Mouse (Mus musculus) ovary, postnatal 36 days (tissue): ENCODE data around the gene Cpsf6.

Experiments used
- DNase-seq: peaks from one replicate; pipeline ENCODE4 v3.0.0; 2022; ENCODE audit warnings: low spot score, mixed read lengths

Cpsf6 gene

DNA sequence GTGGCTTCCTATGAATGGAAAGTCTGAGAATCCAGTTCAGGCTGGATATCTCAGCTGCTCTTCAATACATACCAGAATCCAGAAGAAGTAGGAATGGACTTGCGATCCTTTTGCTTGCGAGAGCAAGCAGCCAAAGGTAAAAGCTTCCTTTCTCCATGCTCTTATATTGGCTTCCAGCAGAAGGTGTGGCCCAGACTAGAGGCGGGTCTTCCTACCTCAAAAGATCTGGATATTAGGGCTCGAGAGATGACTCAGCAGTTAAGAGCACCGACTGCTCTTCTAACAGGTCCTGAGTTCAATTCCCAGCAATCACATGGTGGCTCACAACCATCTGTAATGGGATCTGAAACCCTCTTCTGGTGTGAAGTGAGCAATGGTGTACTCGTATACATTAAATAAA is at the start of gene Cpsf6:
TSS of gene Cpsf6 (minus strand) at position 108 of the 400 bp plus-strand sequence.
- no peak for DNase-seq

DNA sequence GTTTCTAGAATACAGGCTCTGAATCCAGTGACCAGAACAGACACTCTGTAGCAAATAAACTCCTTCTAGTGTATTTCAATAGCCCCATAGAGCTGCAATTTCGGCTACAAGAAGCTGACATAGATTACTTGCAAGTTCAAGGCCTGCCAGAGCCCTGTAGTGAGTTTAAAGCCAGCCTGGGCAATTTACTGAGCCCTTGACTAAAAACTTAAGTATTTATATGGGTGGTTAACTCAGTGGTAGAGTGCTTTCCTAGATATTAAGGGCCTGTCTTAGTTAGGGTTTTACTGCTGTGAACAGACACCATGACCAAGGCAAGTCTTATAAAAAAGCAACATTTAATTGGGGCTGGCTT is 46.8 kb upstream of the Cpsf6 start:
- no peak for DNase-seq

DNA sequence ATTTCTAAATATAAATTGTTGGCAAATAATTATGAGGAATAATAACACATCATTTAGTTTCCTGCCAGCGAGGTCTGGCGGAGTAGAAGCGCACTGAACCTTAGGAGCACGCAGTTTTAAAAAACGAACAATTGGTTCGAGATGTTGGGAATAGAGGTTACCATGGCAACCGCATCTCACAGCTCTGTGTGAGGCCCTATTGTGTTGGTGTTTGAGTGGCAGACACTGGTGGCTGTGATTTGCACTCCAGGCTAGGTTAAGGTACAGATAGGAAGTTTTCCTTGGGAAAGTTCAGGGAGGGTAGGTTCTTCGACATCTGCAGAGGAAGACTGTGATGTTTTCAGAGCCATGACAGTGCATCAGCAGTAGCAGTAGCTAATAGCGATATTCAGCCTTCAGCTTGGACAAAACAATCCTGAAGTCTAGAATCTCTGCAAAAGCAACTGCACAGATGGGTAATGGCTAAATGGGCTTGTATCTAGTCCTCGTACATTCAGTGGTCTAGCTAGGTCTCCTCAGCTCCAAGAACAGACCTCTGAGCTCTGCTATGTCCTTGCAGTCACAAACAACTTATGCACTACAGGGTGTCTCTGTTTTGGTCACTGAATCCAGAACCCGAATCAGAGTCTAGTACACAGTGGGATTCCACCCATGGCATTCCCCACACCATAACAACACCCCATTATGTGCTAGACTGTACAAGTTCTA is 46.2 kb upstream of the Cpsf6 start:
- no peak for DNase-seq

DNA sequence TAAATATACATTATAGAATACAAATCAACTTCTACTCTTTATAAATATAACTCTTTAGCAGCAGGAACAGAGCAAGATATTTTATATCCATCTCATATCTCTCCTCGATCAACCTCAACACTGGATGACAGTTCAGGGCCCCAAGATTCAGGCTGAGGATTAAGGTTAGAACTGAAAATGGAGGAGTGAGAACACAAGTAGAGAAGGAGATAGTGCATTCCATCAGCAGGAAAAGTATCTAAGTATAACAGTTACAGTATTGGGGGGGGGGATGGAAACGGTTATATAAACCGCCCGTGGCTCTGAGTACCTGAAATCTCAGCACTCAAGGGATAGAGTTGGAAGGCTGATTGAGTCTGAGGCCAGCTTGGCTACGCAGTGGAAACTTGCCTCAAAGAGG is 45.2 kb upstream of the Cpsf6 start:
- DNase-seq = no peak

DNA sequence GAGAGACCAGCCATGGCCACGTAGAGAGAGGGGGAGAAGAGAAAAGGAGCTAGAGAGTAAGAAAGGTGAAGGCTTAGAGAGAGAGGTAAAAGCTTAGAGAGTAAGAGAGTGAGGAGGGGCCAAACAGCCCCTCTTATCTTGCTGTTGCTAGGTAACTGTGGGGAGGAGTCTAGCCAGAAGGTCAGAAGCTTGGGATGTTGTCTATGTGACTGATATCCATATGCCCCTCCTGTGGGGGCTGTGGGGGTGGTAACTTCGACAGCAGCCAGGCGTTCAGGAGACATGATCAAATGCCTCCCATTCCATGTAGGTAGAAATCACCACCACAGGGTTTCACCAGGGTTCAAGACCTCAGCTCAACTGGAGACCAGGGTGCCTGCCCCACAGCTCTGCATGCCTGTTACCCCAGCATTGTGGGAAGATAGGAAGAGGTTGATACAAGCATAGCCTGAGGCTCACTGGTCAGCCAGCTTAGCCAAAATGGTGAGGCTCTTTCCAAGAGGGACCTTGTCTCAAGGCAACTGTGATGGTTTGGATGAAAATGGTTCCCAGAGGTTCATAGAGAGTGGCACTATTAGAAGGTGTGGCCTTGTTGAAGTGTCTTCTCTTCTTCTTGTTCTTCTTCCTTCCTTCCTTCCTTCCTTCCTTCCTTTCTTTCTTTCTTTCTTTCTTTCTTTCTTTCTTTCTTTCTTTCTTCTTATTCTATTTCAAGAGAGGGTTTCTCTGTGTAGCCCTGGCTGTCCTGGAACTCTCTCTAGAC is 44.5 kb upstream of the Cpsf6 start:
- DNase-seq = no peak

DNA sequence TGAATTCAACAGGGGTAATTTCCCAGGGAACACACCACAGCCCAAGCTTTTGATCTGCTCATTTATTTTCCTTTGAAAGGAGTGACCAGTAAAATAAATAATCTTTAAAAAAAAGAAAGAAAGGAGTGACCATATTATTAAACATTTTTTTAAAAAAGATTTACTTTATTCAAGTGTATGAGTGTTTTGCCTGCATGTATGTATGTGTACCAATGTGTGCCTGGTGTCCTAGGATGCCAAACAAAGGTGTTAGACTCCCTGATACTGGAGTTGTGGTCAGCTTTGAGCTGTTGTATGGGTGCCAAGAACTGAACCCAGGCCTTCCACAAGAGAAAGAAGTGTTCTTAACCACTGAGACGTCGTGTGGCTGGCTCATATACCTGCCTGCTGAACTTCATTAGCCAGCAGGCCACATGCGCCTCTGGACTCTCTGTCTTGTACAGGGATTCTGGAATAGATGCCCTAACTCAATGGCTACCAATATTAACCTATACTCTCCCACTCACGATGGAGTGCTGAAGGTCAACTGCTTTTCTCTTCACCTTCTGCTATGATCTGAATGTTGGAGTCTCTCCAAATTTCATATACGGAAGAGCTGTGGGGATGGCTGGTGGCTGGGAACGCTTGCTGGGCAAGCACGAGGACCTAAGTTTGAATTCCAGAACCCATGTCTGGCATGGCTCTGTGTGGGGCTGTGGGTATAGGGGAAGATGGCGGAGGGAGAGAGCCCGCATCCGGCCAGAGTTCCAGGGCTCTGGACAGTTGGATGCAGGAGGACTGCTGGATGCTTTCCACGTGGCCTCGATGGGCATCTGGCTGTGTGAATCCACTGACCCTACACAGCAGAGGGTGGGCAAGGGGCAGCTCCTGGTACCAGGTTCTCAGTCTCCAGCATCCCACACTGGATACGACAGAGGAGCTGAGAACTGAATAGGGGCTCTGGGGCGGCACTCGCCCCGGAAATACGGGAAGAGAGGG is 43.5 kb upstream of the Cpsf6 start:
- no peak for DNase-seq

DNA sequence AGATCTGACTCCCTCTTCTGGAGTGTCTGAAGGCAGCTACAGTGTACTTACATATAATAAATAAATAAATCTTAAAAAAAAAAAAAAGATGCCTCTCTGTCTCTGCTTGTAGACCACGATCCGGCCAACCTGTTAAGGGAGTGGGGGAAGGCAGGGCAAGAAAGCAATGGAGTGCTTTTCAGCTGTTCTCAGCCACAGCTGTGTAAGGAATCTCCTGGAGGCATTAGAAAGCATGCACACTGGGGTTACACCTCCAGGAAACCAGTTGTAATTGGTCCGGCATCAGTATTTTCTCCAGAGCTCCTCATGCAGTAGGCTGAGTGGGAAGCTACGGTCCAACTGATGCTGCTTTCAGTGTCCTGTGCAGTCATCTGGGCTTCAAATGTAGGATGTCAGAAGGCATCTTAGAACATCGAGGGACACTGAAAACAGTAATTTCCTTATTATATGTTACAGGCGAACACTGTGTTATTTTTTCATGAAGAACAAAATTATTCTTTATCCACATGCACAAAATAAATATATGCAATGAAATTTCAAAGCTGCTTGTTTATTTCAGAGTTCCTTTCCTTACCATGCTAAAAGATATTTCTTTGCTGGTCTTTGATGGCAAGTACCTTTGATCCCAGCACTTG is 42.5 kb upstream of the Cpsf6 start:
- no peak for DNase-seq

DNA sequence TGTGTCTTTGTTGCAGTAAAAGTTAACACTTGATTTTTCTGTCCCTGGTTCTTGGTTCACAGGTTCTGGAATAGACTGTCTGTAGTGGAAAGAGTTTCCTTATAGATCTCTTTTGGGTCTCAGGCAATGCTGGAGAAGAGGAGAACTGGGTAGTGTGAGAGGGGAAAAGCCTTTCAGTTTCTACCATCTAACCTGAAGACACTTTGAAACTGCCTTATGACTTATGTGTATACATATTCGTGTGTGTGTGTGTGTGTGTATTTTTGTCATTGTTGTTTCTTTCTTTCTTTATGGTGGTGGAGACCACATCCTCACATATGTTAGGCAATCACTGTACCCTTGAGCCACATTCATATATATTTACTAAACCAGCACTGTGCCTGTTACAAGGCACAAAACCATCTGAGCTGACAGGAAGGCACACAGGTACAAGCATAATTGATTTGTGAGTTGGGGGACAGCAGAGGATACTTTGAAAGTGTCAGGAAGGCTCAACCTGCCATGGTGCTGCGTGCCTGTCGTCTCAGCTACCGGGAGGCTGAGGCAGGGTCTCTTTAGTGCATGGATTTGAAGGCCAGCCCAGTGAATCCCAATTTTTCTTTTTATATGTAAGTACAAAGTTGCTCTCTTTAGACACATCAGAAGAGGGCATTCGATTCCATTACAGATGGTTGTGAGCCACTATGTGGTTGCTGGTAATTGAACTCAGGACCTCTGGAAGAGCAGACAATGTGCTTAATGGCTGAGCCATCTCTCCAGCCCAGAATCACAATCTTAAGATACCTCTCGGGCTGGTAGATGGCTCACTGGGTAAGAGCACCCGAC is 41.7 kb upstream of the Cpsf6 start:
- DNase-seq = no peak

DNA sequence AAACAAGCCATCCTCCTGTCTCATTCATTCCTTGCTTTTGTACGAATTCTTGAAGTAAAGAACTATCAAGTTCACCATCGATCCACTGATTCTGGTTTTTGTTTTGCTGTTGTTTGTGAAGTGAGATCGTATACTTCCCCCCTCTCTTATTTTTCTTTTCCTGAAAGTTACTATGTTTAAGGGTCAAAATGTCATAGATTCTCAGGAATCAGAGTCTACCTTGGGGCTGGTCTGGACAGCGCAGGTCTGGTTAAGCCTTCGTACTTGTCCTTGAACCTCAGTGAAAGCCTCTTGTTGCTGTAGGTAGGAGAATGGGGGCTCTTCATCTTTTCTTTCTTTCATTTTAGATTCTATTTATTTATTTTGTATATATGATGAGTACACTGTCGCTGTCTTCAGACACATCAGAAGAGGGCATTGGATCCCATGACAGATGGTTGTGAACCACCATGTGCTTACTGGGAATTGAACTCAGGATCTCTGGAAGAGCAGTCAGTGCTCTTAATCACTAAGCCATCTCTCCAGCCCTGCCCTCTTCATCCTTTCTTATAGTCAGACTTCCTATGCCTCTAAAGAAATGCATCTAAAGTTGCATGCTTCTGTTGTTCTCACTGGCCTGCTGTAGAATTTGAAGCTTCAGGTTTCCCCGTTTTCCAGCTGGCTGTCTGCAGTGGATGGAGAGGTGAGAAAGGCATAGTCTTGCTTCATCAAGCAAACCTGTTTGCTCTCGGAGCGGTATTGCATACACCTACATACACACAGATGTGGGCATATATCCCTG is 40.9 kb upstream of the Cpsf6 start:
- DNase-seq = no peak

DNA sequence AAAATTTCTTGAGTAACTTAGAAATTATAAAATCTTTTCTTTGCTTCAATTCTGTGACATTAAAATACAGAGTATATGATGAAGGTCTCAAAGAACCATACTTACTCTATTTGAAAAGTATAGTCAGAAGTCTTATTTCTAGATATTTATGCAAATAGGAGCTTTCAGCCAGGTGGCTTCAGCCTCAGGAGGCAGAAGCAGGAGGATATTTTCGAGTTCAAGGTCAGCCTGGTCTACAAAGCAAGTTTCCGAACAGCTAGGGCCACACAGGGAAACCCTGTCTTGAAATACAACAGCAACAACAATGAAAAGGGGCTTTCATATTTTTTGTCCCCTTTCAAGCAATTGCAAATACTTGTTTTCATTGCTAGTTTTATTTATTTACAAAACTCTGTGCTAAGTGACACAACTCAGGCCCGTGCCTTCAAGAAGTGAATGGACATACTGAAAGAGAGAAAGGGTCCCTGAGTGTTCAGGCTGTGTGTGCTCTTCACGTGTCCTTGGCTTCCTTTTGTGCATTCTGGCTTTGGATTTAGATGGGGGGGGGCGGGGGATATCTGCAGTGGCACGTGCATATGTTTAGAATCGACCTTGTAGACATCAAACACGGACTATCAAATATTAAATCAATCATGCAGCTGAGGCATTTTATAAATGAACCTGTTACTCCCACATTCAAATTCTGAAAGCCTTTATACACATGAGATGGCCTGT is 39.9 kb upstream of the Cpsf6 start:
- DNase-seq = no peak

DNA sequence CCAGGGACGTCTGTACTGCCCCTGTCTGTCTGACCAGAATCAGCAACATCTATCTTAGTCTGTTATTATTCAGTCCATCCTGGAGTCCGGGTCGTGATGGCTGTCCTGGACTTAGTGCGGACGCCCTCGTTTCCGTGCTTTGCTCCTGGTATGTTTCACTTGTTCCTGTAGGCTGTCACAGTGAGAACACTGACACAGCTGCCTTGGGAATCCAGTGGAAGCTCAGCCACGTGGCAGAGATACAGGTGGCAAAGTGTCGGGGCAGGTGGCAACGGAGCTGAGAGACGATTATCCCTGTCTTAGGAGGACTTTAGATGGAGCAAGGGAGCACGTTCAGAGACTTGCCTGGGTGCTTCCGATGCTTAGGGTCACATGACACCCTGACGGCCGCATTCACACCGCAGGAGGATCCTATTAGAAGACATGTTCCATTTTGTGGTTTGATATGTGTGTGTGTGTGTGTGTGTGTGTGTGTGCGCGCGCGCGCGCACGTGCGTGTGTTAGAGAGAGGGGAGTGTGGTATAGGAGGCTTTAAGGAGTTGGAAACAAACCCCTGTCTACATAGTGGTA is 38.9 kb upstream of the Cpsf6 start:
- no peak for DNase-seq

DNA sequence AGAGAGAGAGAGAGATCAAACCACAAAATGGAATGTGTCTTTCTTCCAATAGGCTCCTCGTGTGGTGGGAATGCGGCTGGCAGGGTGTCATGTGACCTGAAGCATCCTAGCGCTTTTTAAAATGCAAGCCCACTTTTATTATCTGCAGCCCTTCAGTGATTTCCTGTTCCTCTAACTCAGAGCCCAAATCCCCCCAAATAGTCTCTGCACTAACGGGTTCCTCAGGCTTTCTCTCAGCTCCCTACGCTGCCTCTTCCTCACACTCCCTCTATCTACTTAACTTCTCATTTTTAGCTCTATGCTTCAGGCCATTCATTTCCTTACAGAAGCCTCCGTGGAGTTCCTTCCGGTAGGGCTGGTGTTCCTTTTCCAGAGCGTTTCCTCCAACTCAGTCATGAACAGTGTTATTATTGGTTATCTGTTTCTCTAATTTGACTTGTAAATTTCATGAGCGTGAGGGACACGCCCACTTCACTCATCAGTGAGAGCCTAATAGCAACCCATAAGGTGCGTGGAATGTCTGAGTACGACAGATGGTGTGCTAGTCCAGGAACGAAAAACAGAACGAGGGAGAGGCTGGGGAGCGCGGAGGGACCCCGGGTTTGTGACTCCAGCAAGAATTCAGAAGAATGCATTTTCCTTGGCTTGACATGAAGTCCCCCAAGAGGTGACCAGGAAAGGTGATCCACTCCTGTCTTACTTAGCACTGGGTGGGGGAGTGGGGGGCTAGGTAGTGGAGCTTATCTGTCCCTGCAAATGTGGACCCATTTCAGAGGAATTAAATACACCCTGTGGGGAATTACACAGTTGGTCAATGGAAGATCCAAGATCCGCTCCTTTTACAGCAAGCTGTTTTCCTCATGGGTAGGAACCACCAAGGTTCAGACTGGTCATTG is 38.2 kb upstream of the Cpsf6 start:
- DNase-seq = no peak

DNA sequence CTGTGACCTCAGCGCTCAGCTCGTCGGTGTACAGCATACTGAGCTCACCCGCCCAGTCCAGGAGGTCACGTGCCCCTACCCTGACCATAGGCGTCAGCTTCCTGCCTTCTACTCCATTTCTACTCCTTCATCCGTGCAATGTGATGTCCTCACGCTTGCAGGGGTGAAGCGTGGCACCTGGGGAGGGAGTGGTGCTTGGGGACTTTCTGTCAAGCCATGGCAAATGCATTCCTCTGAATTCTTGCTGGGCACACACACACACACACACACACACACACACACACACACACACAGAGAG is 37.6 kb upstream of the Cpsf6 start:
- no peak for DNase-seq

DNA sequence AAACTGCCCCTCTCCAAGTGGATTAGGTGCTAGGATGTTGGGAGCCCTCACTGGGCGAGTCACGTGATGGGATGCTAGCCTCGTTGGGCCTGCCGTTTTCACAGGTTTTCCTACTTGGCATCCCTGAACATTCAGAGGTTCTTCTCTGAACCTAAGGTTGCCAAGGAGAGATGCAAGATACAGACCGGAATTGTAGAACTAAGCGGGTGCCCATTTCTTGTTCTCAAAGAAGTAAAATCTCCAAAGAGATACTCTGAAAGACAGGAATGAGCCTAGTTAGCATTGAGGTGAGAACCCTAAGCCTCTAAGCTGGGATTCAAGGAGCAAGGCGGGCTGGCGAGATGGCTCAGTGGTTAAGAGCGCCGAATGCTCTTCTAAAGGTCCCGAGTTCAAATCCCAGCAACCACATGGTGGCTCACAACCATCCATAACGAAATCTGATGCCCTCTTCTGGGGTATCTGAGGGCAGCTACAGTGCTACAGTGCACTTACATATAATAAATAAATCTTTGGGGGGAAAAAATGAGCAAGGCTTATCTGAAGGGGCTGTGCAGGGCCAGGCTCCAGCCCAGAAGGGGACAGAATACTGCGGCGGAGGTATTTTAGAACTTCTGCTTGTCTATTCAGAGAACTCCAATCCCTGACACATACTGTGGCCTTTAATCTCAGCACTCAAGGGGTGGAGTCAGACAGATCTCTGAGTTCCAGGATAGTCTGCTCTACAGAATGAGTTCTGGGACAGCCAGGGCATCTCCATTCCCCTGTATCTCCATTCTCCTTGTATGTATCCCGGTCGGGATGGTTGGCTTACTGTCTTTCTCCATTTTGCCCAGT is 37.0 kb upstream of the Cpsf6 start:
- no peak for DNase-seq

DNA sequence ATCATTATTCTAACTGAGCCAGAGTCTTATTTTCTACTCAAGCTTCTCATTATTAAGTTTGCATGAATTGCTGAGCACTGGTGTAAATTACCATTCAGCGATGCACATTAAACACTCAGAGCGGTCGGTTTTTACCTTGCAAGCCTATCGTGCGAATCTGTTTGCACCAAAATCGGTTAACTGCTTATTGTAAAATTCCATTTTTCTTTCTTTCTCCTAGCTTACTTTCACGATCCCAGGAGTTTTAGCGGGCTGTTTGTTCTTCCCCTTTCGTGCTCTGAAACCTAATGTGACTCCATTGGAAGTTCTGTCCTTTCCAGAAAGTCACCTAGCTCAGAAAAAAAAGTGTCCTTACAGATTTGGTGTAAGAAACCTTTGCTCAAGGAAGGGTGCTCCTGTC is 36.3 kb upstream of the Cpsf6 start:
- DNase-seq = no peak

DNA sequence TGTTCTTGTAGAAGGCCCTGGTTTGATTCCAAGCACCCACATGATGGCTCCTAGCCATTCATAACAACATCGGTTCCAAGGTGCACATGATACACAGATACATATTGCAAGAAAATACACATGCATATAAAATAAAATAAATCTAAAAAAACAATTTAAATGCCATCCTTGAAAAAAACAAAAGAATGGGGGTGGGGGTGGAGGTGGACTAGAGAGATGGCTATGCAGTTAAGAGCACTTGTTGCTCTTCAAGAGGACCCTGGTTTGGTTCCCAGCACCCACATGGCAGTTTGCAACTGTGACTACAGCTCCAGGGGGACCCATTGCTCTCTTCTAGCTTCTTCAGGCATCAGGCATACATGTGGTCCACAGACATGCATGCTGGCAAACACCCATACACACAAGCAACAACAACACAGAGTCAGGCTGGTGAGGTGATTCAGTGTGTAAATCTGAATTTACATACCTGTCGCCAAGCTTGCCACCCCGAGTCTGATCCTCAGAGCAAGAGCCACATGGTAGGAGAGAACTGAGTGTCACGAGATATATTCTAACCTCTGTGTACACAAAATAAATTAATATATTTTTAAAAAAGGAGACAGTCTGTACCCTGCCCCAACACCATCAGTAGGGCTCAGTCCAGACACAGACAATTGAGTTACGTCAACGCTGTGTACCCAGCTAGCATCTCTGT is 35.7 kb upstream of the Cpsf6 start:
- DNase-seq = no peak

DNA sequence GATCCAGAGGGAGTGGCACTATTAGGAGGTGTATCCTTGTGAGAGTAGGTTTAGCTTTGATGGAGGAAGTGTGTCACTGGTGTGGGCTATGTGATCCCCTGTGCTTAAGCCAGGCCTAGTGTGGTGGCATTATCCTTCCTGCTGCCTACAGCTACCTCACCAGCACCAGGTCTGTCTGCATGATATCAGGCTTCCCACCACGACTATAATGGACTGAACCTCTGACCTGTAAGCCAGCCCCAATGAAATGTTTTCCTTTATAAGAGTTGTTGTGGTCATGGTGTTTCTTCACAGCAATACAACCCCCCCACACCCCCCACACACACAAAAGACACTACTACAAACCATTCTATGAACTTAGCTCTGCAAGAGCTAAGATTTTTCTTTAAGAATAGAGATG is 34.9 kb upstream of the Cpsf6 start:
- DNase-seq = no peak
